Mouse (Mus musculus): Measurements from ENCODE around the gene March4.

DNA sequence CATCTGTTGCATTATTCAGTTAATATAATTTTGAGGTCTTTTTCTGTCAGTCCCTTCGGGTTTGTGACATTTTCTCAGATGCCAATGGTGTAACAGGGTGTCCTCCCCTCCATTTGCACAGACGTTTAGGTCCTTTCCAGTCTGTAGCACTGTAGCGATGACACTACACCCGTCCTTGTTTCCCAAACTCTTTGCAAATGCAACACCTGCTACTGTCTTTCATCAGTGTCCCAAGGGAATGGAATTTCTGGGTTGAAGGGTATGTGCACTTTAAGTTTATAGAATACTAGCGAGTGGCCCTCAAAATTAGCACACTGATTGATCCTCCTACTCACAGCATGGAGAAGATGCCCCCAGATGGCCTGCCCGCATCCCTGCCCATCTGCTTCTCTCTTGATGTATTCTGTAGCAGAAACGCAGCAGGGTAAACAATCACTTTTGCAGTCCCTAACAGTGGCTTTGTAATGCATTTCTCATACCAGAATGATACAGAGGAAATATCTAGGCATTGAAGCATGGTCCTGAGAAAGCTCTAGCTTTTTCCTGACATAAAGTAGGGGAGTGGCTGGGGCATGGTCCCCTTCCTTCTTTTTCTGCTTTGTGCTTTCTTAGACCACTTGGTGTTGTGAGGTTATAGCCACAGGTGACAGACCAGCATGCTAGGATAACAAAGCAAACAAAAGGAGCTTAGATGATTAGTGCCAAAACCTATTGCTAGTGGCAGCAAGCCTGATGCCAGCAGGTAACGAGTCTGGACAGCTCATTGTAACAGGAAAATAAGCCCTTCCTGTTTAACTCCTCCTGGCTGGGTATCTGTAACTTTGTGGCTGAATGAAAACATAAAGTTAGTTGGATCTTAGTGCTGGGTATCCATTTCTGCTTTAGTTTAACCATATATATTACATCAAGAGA lies 117.7 kb downstream of the March4 start:
- no peak for TF ChIP-seq GATA1 (IDR thresholded peaks at IDR 0.05; ENCODE audit: borderline replicate concordance, low read length)
- no peak for TF ChIP-seq FLI1 (IDR thresholded peaks at IDR 0.05; ENCODE audit: low read length)
